Mouse (Mus musculus) T-helper 17 cell (primary cell): ENCODE results near the gene Csnk2a2.

Experiments
- in situ Hi-C, 2 experiments: fragments of 300-600 bp; cut with MboI, MseI; formaldehyde crosslinking; loops; 1 replicate in 1 of 2; 2 replicates in 1 of 2; pipeline ENCODE4 v1.15.1; 2025; ENCODE audit warnings: high pct_unique_total_duplicates in 2 of 2

Gene Csnk2a2

DNA sequence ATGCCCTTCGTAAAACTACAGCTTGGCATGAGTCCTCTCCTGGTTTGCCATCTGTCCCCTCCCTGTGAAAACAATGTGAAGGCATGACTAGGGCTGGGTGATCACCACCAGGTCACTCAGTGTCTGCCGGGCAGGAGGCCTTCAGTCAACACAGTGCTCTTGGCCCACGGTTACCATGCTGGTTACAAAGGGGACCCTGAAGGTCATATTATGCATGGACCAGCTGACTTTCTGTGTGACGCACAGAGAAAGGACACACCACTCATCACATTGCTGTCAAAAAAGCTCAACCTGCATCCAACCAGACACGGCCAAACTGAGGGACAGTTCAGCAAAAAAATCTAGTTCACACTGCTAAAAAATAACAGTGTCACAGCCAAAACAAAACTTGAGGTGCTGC lies at the start of gene Csnk2a2:
Gene Csnk2a2 (minus strand): TSS at position 34 of the 400 bp plus-strand sequence.
- in situ Hi-C loops, result loop anchor here in 1 of 2 experiments (5.0 kb wide), 1 partner anchor 102 kb away; no protein-coding TSS in a partner anchor

DNA sequence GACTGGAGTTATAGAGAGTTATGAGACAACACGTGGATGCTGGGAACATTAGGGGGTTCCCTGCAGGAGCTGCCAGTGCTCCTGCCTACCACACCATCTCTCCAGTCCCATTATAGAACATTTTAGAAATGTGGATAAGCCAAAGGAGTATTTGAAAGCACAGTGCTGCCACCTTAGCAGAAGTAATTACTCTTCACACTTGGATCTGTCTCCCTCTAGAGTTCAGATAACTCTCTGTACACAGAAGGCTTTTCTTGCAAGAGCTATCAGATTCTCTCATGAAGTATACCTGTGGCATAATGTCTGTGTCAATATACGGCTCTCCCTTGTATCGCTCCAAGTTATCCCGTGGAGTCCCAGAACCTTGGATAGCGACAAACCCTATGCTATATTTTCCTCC lies 49.6 kb upstream of the Csnk2a2 start:
- in situ Hi-C loops, result loop anchor here in 1 of 2 experiments (10.0 kb wide), 1 partner anchor 1285 kb away; no protein-coding TSS in a partner anchor

DNA sequence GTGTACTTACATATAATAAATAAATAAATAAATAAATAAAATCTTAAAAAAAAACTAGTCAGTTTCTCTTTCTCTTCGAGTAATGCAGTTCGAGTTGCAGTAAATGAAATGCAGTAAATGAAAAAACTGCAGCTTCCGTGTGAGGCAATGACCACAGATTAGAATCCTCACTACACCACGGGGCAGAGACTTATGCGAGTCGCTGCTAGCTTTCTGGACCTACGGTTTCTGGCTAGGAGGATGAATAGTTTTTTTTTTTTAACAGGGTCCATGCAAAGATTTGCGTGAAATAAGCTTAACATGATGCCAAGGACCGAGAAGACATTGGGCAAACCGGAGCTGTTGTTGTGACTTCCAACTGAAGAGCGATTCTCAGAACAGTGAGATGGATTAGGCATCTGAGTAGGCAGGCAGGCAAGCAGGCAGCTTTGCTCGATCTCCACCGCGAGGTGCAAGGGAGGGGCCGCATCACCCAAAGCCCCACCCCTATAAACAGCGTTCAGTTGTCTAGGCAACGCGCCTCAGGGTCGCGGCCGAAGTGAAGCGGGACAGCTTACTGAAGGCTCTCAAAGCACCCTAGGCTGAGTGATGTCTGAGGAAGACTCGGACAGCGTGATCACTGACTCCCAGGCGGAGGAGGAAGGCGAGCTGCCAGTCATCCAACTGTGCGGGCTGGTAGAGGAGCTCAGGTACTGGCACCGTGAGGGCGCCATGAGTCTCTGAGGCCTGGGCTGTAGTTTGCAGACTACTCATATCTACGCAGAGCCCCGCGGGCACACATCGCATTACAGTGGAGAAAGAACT lies 43.9 kb upstream of the Csnk2a2 start, which contains the start of gene Ccdc113:
Gene Ccdc113 (plus strand): TSS at position 502 of the 804 bp plus-strand sequence.
- in situ Hi-C loops, result loop anchor here in 1 of 2 experiments (10.0 kb wide), 1 partner anchor 1279 kb away; no protein-coding TSS in a partner anchor

DNA sequence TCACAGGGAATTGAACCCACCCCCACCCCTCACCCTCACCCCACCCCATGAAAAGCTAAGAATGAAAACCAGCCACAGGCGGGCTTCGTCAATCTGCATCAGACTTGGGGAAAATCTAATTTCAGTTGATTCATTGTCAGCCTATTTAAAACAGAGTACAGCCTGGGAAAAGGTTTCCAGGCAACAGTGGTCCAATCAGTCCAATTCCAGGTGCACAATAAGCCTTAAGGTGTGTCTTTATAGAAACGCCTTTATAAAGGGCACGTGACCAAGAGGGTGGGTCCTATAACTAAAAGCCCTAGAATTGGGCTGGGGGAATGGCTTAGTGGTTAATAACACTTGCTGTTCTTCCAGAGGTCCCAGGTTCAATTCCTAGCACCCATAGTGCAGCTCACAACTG lies 42.4 kb upstream of the Csnk2a2 start:
- in situ Hi-C loops, result loop anchor here in 1 of 2 experiments (10.0 kb wide), 1 partner anchor 1277 kb away; no protein-coding TSS in a partner anchor

DNA sequence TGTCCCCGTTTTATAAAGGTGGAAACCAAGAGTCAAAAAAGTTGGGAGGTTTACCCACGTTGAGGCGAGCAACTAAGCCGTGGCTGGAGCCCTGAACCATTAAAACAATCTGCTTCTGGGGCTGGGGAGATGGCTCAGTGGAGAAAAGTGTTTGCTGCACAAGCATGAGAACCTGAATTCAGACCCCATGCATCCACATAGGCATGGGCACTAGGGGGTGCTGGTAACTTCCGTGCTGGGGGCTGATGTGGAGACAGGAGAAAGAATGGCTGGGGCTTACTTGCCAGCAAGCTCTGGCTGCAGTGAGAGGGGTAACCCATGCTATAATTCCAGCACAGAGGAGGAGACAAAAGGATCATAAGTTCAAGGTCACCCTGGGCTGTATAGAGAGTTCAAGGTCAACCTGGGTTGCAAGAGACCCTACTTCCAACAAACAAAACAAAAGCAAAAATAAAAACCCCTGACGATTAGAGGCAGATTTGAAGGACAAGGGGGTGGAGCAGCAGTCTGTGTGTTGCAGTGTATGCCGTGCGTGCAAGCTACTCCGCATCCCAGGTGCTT lies 39.0 kb upstream of the Csnk2a2 start:
- in situ Hi-C loops, result no loop called here

DNA sequence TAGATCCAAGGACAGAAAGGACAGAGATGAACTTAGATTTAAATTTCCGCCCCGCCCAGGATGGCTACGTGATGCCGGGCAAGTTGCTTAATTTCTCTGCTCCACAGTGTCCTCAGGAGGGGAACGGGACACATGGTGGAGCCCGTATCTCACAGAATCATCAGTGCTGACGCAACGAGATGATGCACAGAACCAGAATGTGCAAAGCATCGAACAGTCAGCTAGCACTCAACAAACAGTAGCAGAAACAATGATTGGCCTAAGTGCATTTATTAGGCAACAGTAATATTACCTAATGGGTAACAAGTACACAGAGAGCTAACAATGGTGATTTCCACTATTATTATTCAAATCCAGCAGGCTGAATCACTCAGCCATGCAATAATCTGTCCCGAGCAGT lies 38.4 kb upstream of the Csnk2a2 start:
- in situ Hi-C loops, result no loop called here

DNA sequence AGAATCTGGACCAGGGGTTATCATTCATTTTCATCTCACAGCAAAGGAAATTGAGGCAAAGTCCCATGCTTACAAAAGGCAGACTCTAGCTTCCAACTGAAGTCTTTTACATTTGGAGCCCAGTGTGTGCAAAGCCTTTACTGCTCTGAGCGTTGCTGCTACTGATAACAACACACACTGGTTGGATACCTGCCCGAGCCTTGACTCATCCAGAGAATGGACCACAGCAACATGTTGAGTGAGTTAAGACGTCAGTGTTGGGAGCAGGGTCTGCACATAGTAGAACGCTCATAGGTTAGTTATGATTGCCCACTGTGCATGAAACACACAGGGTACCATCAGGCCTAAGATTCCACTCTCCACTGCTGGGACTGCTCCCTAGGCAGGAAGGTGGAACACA lies 34.2 kb upstream of the Csnk2a2 start:
- in situ Hi-C loops, result no loop called here

DNA sequence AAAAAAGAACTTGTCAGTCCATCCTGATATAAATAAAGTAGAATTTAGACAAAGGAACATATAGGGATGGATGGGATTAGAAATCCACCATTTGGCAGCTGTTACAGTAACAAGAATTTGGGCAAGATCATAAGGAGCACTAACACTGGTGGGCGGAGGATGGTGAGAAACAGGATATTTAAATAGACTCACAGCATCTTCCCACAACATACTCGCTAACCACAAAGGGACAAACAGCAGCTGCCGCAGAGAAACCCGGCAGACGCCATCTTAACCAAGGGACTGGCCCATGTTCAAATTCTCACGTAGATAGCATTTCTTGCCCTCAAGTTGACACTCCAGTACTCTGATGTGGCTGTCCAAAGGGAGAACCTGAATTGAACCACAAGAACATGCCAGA lies 27.1 kb upstream of the Csnk2a2 start:
- in situ Hi-C loops, result no loop called here

DNA sequence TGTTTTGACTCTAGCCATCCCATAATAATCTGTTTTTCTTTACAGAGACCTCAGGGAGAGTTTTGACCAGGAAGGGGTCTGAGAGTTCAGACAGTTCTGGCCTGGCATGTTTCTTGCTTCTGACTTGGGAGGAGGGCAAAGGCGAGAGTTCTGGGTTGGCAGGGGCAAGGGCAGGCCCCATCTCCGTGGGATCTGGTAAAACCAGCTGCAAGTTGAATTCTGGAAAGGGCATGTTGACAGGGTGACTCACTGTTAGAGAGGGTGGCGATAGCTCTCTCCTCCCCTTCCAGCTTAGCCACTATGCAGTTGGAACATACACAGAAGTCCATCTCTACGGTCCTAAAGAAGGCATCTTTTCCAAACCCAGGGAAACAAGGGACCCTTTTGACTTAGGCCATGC lies 23.4 kb upstream of the Csnk2a2 start:
- in situ Hi-C loops, result no loop called here

DNA sequence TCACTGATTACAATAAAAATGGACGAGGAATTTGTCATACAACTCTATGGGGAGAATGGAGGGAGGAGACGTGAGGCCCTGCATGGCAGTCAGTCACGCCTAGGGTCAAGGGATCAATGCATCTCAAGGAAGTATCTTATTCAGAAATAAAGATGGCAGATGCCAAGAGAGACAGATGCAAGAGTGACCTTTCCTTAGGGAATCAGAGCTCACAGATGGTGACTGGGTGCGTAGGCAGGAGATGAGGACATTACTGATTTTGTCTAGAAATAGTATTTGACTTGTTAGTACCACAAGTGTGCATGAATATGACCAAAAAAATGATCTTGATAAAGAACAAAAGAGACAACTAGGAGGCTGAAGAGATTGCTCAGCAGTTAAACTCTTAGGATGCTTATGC lies 22.4 kb upstream of the Csnk2a2 start:
- in situ Hi-C loops, result no loop called here

DNA sequence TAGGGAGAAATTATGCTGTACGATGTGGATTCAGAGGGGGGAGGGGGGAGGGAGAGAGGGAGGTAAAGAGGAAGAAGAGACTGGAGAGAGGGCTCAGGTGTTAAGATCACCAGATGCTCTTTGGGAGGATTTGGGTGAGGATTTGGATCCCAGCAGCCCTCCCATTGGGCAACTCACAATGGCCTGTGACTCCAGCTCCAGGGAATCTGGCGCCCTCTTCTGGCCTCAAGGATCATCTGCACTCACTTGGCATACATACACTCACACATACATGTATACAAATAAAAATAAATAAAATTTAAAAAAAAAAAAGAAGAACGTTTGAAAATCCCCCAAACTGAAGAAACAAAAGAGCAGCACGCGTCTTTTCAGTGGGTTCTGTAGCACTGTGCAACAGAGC lies 16.4 kb upstream of the Csnk2a2 start:
- in situ Hi-C loops, result no loop called here

DNA sequence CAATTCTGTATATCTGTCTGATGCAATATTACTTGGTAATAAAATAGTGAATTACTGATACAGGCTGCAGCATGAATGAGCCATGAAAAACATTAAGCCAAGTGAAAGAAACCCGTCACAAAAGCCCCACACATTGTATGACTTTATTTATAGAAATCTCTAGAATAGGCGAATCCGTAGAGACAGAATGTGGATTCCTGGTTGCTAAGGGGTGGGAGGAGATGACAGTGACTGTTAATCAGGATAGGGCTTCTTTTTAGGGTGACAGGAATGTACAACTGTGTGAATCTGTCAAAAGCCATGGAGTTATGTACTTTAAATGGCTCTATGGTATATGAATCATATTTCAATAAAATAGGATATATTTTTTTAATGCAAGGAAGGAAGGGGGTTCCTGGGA lies 15.8 kb upstream of the Csnk2a2 start:
- in situ Hi-C loops, result no loop called here

DNA sequence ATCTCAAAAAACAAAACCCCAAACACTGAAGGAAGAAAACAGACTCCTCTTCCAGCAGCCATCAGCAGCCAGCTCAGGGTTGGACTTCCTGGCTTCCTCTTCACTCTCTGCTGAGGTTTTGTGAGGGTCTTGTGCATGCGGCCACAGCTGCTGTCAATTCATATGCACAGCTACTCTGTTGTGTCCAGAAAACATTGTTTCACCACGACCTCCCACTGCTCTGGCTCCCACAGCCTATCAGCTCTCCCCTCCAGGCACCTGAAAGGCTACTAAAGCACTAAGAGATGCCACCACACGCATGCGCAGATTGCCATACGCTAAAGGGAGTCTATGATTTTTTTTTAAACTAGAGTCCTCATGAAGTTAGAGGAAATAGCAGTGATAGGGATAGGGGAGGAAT lies 15.0 kb upstream of the Csnk2a2 start:
- in situ Hi-C loops, result no loop called here

DNA sequence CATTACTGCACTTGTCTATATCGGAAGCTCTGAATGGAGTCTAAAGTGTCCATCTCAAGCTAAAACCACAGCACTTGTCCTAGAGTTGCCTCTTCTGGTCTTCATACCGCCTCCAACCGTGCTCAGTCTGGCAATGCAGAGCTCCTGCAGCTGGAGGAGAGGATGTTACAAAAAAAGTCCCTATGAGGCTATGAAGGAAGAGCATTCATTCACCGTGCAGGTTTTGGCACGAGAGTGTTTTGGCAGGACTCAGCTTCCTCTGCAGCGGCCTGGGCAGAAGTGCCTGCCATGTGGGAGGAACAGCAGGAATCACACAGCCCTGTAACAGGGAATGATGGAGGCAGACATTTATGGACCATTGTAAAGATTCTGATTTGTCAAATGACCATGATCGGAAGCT lies 12.6 kb upstream of the Csnk2a2 start:
- in situ Hi-C loops, result no loop called here

DNA sequence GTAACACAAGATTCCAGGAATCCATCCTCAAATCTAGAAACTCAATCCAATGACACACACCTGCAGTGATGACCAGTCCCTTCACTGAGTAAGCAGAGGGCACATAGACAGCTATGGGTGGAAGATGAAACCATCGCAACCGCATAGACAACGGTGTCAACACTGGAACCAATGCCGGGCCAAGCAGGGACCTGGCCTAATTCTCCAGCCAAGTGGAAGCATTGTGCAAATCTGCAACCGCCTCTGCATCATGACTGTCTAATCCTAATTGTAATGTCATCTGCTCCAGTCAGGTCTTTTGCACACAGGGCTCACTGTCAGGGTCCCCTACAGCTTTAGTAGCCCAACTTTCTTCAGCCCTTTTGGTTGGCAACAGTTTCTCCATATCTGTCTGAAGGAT lies 10.6 kb upstream of the Csnk2a2 start:
- in situ Hi-C loops, result no loop called here

DNA sequence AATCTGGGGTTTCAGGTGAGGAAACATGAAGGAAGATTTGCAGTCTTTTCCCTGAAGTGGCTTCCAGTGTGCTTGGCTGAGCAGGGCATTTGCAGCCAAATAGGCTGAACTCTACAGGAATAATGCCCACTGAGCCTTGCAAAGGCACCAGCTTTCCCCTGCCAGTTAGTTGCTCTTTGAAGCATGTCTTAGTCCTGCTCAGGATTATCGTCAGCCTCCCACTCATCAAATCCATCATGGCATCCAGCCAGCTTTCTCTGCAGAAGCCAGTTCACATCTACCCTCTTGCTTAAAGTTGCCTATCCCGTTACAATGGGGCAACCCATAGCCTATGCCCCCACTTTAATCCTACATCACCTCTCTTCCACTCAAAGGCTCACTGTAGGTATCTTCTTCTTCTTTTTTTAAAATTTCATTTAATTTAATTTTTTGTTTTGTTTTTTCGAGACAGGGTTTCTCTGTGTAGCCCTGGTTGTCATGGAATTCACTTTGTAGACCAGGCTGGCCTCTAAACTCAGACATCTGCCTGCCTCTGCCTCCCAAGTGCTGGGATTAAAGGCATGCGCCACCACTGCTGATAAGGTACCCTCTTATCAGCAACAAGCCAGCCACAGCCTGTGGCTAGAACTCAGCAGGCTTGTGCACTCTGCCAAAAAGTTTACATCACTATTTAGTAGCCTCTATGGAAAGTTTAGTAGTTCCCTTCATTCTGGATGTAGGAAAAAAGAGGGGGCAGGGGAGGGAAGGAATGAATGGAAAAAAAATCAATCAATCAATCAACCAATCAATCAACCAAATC lies 9.6 kb upstream of the Csnk2a2 start:
- in situ Hi-C loops, result no loop called here

DNA sequence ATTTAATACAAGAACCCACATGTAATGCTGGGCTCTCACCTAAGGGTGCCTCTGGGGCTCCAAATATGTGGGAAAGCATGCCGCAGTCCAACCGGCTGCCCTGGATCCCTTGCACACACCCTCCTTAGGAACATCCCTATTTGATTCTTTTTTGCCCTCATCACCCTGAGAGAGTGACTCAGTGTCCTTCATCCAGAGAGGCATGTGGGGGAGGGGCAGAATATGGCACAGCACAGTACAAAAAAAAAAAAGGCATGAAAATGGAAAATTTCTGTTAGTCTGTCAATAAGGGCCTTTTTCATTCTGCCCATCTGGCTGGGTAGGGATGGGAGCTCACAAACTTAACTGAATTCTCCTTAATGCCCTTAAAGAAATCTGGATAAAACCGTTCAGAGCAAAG lies 8.0 kb upstream of the Csnk2a2 start:
- in situ Hi-C loops, result no loop called here

DNA sequence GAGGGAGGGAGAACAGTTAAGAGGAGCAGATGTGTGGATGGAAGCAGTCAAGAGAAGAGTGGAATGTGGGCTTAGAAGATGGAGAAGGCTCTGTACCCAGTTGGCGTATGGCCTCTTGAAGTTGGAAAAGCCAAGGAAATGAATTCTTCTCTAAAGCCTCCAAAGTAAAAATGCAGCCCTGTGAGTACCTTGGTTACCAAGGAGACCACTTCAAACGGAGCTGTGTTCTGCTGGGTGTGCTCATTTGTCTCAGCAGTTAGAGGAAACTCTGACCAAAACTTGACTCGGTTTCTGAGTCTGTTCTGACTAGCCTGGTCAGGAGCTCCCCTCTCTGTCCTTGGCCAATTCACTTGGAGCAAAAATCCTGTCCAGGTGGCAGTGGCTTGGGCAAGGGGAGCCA lies 6.6 kb upstream of the Csnk2a2 start:
- in situ Hi-C loops, result no loop called here

DNA sequence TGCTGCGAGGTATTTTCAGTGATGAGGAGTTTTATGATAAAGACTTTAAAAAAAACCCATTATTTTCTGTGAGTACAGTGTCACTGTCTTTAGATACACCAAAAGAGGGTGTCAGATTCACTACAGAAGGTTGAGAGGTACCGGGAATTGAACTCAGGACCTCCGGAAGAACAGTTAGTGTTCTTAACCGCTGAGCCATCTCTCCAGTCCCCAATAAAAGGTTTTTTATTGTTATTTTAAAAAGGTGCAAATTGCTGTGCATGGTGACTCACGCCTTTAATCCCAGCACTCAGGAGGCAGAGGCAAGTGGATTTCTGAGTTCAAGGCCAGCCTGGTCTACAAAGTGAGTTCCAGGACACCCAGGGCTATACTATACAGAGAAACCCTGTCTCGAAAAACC lies 5.6 kb upstream of the Csnk2a2 start:
- in situ Hi-C loops, result no loop called here

DNA sequence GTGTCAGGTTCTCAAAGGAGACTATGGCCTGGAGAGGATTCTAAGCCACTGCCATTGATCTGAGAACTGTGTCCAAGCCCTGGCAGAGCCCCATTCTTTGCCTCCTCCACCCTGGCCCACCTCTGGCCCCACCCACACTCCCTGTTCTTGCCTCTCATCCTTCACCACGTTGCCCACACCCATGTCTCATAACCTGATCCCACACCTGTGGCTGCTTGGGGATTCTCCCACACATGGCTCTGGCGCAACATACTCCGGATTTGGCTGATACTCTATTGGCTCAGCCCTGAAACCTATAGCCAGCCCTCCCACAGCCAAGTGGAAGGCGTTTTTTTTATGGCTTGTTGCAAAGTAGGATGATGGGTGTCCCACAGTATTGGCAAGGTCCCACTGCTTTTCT lies 2.2 kb upstream of the Csnk2a2 start:
- in situ Hi-C loops, result loop anchor here in 1 of 2 experiments (5.0 kb wide), 1 partner anchor 100 kb away; no protein-coding TSS in a partner anchor

DNA sequence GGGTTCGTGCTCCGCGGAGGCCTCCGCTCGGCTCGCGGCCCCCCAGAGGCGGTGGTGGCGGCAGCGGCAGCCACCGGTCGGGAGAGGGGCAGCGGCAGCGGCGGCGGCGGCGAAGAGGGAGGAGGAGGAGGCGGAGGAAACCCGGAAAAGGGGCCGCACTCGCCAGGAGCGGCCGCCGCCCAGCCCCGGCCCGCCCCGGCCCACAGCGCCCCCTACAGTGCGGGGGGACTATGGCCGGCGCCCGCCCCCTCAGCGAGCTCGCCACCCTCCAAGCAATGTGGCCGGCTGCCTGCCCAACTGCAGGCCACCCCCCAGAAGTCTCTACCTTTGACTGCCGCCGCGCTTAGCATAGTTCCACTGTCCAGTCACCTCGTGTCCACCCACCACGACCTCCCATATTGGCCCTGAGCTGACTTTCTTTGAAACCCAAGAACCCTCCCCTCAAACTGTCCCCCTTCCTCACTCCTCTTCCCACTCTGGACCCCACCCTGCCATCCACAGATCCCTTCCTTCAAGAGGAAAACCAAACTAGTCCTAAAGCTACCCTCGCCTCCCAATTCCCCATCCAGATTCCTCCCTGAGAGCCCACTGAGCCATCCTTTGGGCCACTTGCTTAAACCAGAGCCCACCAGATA lies 1.0 kb downstream of the Csnk2a2 start:
- in situ Hi-C loops, result no loop called here
